Mouse (Mus musculus): ENCODE measurements around the gene 4933411K16Rik. TPM values are rescaled to one million over a fixed set of nuclear protein-coding genes. Genes with fewer than 3 reads are reported as not detected.

4933411K16Rik gene
- polyA plus RNA-seq, 1 experiment from 2014 or later: not detected

- no peak for TF ChIP-seq EP300 (optimal IDR thresholded peaks at IDR 0.05)
- no peak for TF ChIP-seq CTCF (IDR thresholded peaks at IDR 0.05; ENCODE audit: low read depth)
- ATAC-seq (ENCODE audit: low FRiP score, low TSS enrichment): no peak
Observed at GRCm38 (mm10) chr19:42036357-42036756, 15.7 kb upstream of the 4933411K16Rik start.

GRCm38 (mm10) chr19:42037167-42037702, 14.8 kb upstream of the 4933411K16Rik start:
- no peak overlapping the region for H3K9ac ChIP-seq (ENCODE audit: low read length)
- no peak overlapping the region for H3K4me2 ChIP-seq (replicated peaks; ENCODE audit: low read depth)
- H3K9me3 ChIP-seq (ENCODE audit: control insufficient read depth, low read length): no peaks in the 10 kb centered on the region
- no peak for DNase-seq (ENCODE audit: low spot score)
- no peak for ATAC-seq (ENCODE audit: low FRiP score, low TSS enrichment)
- H3K27ac ChIP-seq (replicated peaks): no peak overlapping the region
- H3K4me1 ChIP-seq (replicated peaks; ENCODE audit: control insufficient read depth, insufficient read depth): no peaks in the 10 kb centered on the region
- H3K27me3 ChIP-seq (ENCODE audit: control insufficient read depth, insufficient read depth, low read length): no peaks in the 10 kb centered on the region
- TF ChIP-seq EP300 (optimal IDR thresholded peaks at IDR 0.05) (no peak), CTCF (IDR thresholded peaks at IDR 0.05; ENCODE audit: low read depth) (no peak)
- H3K4me3 ChIP-seq (ENCODE audit: low read depth, low read length): no peak overlapping the region
- 60% methylated on average over 11 of the region's 11 CpGs for WGBS
- peaks cover 3% of the 10 kb centered on the region; the same call in 1 of the 2 replicates for H3K36me3 ChIP-seq (ENCODE audit: control insufficient read depth, insufficient read depth, low read length)

More at GRCm38 (mm10) chr19:42036357-42036756, 15.7 kb upstream of the 4933411K16Rik start:
- no peak overlapping the region for H3K27ac ChIP-seq (replicated peaks)
- H3K4me2 ChIP-seq (replicated peaks; ENCODE audit: low read depth): no peak overlapping the region
- no peak for DNase-seq (ENCODE audit: low spot score)
- no peaks in the 10 kb centered on the region for H3K9me3 ChIP-seq (ENCODE audit: control insufficient read depth, low read length)
- WGBS: 57% methylated on average over 3 of the region's 3 CpGs
- H3K4me3 ChIP-seq (ENCODE audit: low read depth, low read length): no peak overlapping the region
- peaks cover 3% of the 10 kb centered on the region; the same call in 1 of the 2 replicates for H3K36me3 ChIP-seq (ENCODE audit: control insufficient read depth, insufficient read depth, low read length)
- no peaks in the 10 kb centered on the region for H3K27me3 ChIP-seq (ENCODE audit: control insufficient read depth, insufficient read depth, low read length)
- H3K9ac ChIP-seq (ENCODE audit: low read length): no peak overlapping the region
- no peaks in the 10 kb centered on the region for H3K4me1 ChIP-seq (replicated peaks; ENCODE audit: control insufficient read depth, insufficient read depth)

DNA sequence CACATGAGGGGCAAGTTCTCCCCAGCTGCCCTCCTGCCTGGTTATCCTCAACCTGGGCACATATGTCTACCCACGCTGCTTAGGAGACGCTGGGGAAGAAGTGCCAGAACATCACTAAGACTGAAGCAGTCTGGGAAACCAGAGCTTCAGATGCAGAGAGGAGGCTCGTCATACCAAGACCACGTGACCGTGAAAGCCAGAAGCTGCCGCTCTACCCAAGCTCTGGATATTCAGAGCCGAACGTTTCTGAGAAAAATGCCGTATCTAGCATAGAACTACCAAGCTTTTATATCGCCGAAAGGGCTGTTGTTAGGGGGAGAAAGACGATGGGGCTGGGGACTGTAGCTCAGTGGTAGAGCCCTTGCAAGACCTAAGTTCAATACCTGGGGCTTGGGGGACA, 13.7 kb upstream of the 4933411K16Rik start:
- no peak overlapping the region for H3K4me2 ChIP-seq (replicated peaks; ENCODE audit: low read depth)
- H3K9me3 ChIP-seq (ENCODE audit: control insufficient read depth, low read length): no peaks in the 10 kb centered on the region
- WGBS: 87% methylated on average over 12 of the region's 12 CpGs
- H3K4me1 ChIP-seq (replicated peaks; ENCODE audit: control insufficient read depth, insufficient read depth): no peaks in the 10 kb centered on the region
- TF ChIP-seq CTCF (IDR thresholded peaks at IDR 0.05; ENCODE audit: low read depth): no peak
- TF ChIP-seq EP300 (optimal IDR thresholded peaks at IDR 0.05): no peak
- peaks cover 3% of the 10 kb centered on the region; the same call in 1 of the 2 replicates for H3K36me3 ChIP-seq (ENCODE audit: control insufficient read depth, insufficient read depth, low read length)
- DNase-seq (ENCODE audit: low spot score) (no peak), ATAC-seq (ENCODE audit: low FRiP score, low TSS enrichment) (no peak)
- H3K27me3 ChIP-seq (ENCODE audit: control insufficient read depth, insufficient read depth, low read length): no peaks in the 10 kb centered on the region
- no peak overlapping the region for H3K9ac ChIP-seq (ENCODE audit: low read length)
- H3K4me3 ChIP-seq (ENCODE audit: low read depth, low read length): no peak overlapping the region
- H3K27ac ChIP-seq (replicated peaks): no peak overlapping the region

DNA sequence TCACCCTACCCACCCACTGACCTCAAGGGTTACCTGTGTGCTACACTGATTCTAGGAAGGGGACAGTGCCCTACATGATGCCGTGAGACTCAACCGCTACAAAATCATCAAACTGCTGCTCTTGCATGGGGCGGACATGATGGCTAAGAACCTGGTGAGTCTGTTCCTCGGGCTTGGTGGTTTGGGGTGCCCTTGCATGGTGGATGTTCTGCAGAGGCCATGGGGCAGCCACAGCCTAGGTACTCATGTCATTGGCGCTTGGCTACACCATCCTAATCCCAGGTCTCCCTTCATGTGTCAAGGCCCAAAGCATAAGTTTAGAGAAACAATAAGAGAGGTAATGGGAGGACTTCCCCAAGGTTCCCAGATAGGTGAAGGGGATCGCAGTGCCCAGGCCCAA, 8.1 kb upstream of the 4933411K16Rik start:
- Histone ChIP-seq H3K4me3 (ENCODE audit: low read depth, low read length) (no peak overlapping the region), H3K9me3 (ENCODE audit: control insufficient read depth, low read length) (no peaks in the 10 kb centered on the region), H3K27ac (replicated peaks) (no peak overlapping the region), H3K27me3 (ENCODE audit: control insufficient read depth, insufficient read depth, low read length) (no peaks in the 10 kb centered on the region), H3K36me3 (ENCODE audit: control insufficient read depth, insufficient read depth, low read length) (no peaks in the 10 kb centered on the region), H3K9ac (ENCODE audit: low read length) (no peak overlapping the region), H3K4me2 (replicated peaks; ENCODE audit: low read depth) (no peak overlapping the region), H3K4me1 (replicated peaks; ENCODE audit: control insufficient read depth, insufficient read depth) (peaks cover 3% of the 10 kb centered on the region; the same call in 1 of the 2 replicates)
- DNase-seq (ENCODE audit: low spot score): no peak
- WGBS: 95% methylated on average over 6 of the region's 6 CpGs
- ATAC-seq (ENCODE audit: low FRiP score, low TSS enrichment): no peak
- TF ChIP-seq CTCF (IDR thresholded peaks at IDR 0.05; ENCODE audit: low read depth) (no peak), EP300 (optimal IDR thresholded peaks at IDR 0.05) (no peak)

DNA sequence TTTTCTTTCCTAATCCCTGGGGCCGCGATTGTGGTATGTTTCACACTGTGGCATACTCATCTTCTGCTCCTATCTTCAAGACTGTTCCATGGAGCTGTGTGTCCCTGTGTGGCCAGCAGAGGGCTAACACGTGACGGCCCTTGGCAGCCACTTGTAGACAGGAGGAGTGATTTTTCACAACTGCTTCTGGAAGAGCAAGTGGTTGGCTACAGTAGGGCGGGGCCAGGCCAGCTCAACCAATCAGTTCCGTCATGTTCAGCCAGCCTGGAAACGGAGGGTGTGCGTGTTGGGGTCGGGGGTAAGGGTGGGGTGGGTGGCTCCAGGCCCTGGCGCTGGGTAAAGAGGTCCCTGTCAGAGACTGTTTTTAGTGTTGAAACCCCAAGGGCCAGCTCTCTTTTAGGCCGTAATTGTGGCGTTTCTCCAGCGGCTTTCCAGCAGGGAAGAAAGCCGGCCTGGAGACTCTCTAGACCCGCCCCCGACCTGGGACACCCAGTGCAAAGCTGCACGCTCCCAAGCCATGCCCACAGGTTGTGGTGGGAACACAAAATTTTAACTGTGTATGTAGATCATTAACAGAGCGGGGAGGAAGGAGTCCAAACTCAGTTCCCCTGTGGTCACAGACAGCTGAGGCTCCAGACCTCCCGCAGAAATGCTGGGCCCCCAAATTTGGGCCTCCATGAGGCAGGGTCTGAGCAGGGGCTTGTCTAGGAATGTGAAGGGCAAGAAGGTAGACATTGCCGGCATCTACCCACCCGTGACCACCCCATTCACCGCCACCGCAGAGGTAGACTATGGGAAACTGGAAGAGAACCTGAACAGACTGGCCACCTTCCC, 6.6 kb upstream of the 4933411K16Rik start, which contains the start of gene Hoga1:
Gene Hoga1, plus strand, starts transcription at position 342 of the 834 bp plus-strand sequence.
- H3K27ac ChIP-seq (replicated peaks): no peak within 1 kb of the TSS
- TF ChIP-seq EP300 (optimal IDR thresholded peaks at IDR 0.05): no peak
- peak; percentile 94 for TF ChIP-seq CTCF (IDR thresholded peaks at IDR 0.05; ENCODE audit: low read depth)
- H3K4me1 ChIP-seq (replicated peaks; ENCODE audit: control insufficient read depth, insufficient read depth): peaks cover 3% of the 10 kb centered on the region; the same call in 1 of the 2 replicates
- peak within 1 kb of the TSS; percentile 50; the same call in 1 of the 2 replicates for H3K9ac ChIP-seq (ENCODE audit: low read length)
- H3K9me3 ChIP-seq (ENCODE audit: control insufficient read depth, low read length): no peaks in the 10 kb centered on the region
- no peaks in the 10 kb centered on the region for H3K36me3 ChIP-seq (ENCODE audit: control insufficient read depth, insufficient read depth, low read length)
- peak within 1 kb of the TSS; percentile 39 for H3K4me3 ChIP-seq (ENCODE audit: low read depth, low read length)
- 19% methylated on average over 23 of the region's 23 CpGs for WGBS
- peak within 1 kb of the TSS; percentile 62 for H3K4me2 ChIP-seq (replicated peaks; ENCODE audit: low read depth)
- ATAC-seq (ENCODE audit: low FRiP score, low TSS enrichment): peak; percentile 96
- DNase-seq (ENCODE audit: low spot score): peak; percentile 86
- no peaks in the 10 kb centered on the region for H3K27me3 ChIP-seq (ENCODE audit: control insufficient read depth, insufficient read depth, low read length)

- WGBS: 85% methylated on average over 1 of the region's 1 CpGs
- no peak overlapping the region for H3K27ac ChIP-seq (replicated peaks)
- no peak for ATAC-seq (ENCODE audit: low FRiP score, low TSS enrichment)
Observed at GRCm38 (mm10) chr19:42050251-42050650, 1.8 kb upstream of the 4933411K16Rik start.

More at GRCm38 (mm10) chr19:42050251-42050650, 1.8 kb upstream of the 4933411K16Rik start:
- Histone ChIP-seq H3K9ac (ENCODE audit: low read length) (no peak overlapping the region), H3K4me2 (replicated peaks; ENCODE audit: low read depth) (no peak overlapping the region), H3K4me3 (ENCODE audit: low read depth, low read length) (no peak overlapping the region), H3K9me3 (ENCODE audit: control insufficient read depth, low read length) (no peaks in the 10 kb centered on the region), H3K4me1 (replicated peaks; ENCODE audit: control insufficient read depth, insufficient read depth) (peaks cover 3% of the 10 kb centered on the region; the same call in 1 of the 2 replicates), H3K36me3 (ENCODE audit: control insufficient read depth, insufficient read depth, low read length) (no peaks in the 10 kb centered on the region), H3K27me3 (ENCODE audit: control insufficient read depth, insufficient read depth, low read length) (no peaks in the 10 kb centered on the region)
- DNase-seq (ENCODE audit: low spot score): no peak
- TF ChIP-seq CTCF (IDR thresholded peaks at IDR 0.05; ENCODE audit: low read depth): no peak
- no peak for TF ChIP-seq EP300 (optimal IDR thresholded peaks at IDR 0.05)

Data from stomach, postnatal 0 days (tissue).